Mouse (Mus musculus) liver, embryonic 12.5 days (tissue): Measurements from ENCODE around the gene Creb3l1. TPM values are rescaled to one million over a fixed set of nuclear protein-coding genes. Genes with fewer than 3 reads are reported as not detected.
A peak's percentile ranks its signal among the peaks of the same experiment; 100 is the strongest.

Experiments used
- ATAC-seq: fragments of 200-750 bp; cut with Nextera tagmentation; 2 replicates; pipeline ENCODE4 v1.8.0; 2017; ENCODE audit warnings: moderate number of reproducible peaks, mild to moderate bottlenecking, moderate library complexity
- H3K27ac ChIP-seq: fragments of 300-500 bp; sonication (generic); 2 replicates; pipeline ENCODE4 v1.5.1; 2016; ENCODE audit warnings: mild to moderate bottlenecking
- H3K27me3 ChIP-seq: fragments of 300-500 bp; sonication (generic); replicated peaks from 2 replicates; pipeline ENCODE4 v1.6.1; 2016; ENCODE audit warnings: mild to moderate bottlenecking, moderate library complexity
- H3K36me3 ChIP-seq: fragments of 300-500 bp; sonication (generic); 2 replicates; pipeline ENCODE4 v1.6.1; 2016; ENCODE audit warnings: mild to moderate bottlenecking, moderate library complexity
- H3K4me1 ChIP-seq: fragments of 300-500 bp; sonication (generic); 2 replicates; pipeline ENCODE4 v1.6.1; 2016
- H3K4me2 ChIP-seq: fragments of 300-500 bp; sonication (generic); 2 replicates; pipeline ENCODE4 v1.6.1; 2016; ENCODE audit warnings: mild to moderate bottlenecking, moderate library complexity
- H3K4me3 ChIP-seq: fragments of 300-500 bp; sonication (generic); 2 replicates; pipeline ENCODE4 v1.5.1; 2016; ENCODE audit warnings: mild to moderate bottlenecking, moderate library complexity
- H3K9ac ChIP-seq: fragments of 300-500 bp; sonication (generic); 2 replicates; pipeline ENCODE4 v1.6.1; 2016; ENCODE audit warnings: mild to moderate bottlenecking, moderate library complexity
- H3K9me3 ChIP-seq: fragments of 300-500 bp; sonication (generic); replicated peaks from 2 replicates; pipeline ENCODE4 v1.6.1; 2016; ENCODE audit warnings: mild to moderate bottlenecking, moderate library complexity
- WGBS: fragments of 180-500 bp; shearing (Covaris S2); methylation state at CpG from one replicate; pipeline ENCODE4 v1.1.7; 2016; ENCODE audit not compliant: insufficient replicate concordance; 5-methylcytosine and 5-hydroxymethylcytosine counted together
- polyA plus RNA-seq: library from polyadenylated mRNA; unstranded; fragments of >200 nt; fragmentation: Nextera tagmentation; extraction: Ambion mirVana; gene quantifications from 2 replicates; pipeline ENCODE4 v1.2.1, GENCODE M21; 2016

Creb3l1 gene
- polyA plus RNA-seq, 1 experiment from 2014 or later = 1.9 TPM

GRCm38 (mm10) chr2:91958701-91959457, 65.4 kb downstream of the Creb3l1 start:
- Histone ChIP-seq H3K4me2 (peak overlapping the region; percentile 28; the same call in 1 of the 2 replicates), H3K27ac (peak overlapping the region; percentile 37), H3K4me1 (peaks cover 94% of the 10 kb centered on the region), H3K36me3 (peaks cover 22% of the 10 kb centered on the region), H3K9me3 (no peaks in the 10 kb centered on the region), H3K4me3 (no peak overlapping the region), H3K27me3 (no peaks in the 10 kb centered on the region), H3K9ac (peak overlapping the region; percentile 37)
- ATAC-seq = no peak
- WGBS = 42% methylated on average over 10 of the region's 10 CpGs

- peak overlapping the region; percentile 8; the same call in 1 of the 2 replicates for H3K9ac ChIP-seq
- H3K9me3 ChIP-seq = no peaks in the 10 kb centered on the region
- no peak for ATAC-seq
- no peaks in the 10 kb centered on the region for H3K27me3 ChIP-seq
- H3K27ac ChIP-seq = no peak overlapping the region
- peak overlapping the region; percentile 51; the same call in 1 of the 2 replicates for H3K4me2 ChIP-seq
- peaks cover 100% of the 10 kb centered on the region for H3K4me1 ChIP-seq
- H3K36me3 ChIP-seq = peaks cover 22% of the 10 kb centered on the region
- H3K4me3 ChIP-seq = no peak overlapping the region
- 82% methylated on average over 8 of the region's 8 CpGs for WGBS
These were observed 66.3 kb downstream of the Creb3l1 start for GRCm38 (mm10) chr2:91958049-91958448.

DNA sequence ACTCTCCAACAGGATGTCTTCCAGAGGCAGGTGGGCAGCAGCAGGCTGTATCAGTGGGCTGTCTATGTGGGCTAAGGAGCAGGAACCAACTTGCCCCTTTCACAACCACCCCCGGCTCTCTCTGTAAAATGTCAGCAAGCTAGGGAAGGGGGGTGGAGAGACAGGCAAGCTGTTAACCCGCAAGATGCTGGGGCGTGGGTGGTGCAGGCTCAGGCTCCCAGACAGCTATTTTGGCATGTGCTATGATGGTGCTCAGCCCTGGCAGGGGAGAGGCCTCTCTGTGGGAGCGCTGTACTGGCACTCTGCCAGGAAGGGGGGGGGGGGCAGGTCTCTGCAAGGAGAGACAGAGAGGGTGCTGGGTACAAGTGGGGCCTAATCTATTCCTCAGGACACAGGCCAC, 67.2 kb downstream of the Creb3l1 start:
- peaks cover 98% of the 10 kb centered on the region for H3K4me1 ChIP-seq
- peak overlapping the region; percentile 51 for H3K4me2 ChIP-seq
- H3K27ac ChIP-seq = peak overlapping the region; percentile 77
- no peaks in the 10 kb centered on the region for H3K27me3 ChIP-seq
- 20% methylated on average over 4 of the region's 4 CpGs for WGBS
- peaks cover 22% of the 10 kb centered on the region for H3K36me3 ChIP-seq
- peak; percentile 50 for ATAC-seq
- no peak overlapping the region for H3K4me3 ChIP-seq
- peak overlapping the region; percentile 35 for H3K9ac ChIP-seq
- no peaks in the 10 kb centered on the region for H3K9me3 ChIP-seq

- 73% methylated on average over 6 of the region's 6 CpGs for WGBS
- peaks cover 22% of the 10 kb centered on the region for H3K36me3 ChIP-seq
- no peaks in the 10 kb centered on the region for H3K9me3 ChIP-seq
- H3K27ac ChIP-seq = peak overlapping the region; percentile 57
- no peaks in the 10 kb centered on the region for H3K27me3 ChIP-seq
- no peak for ATAC-seq
- peak overlapping the region; percentile 43; the same call in 1 of the 2 replicates for H3K9ac ChIP-seq
- H3K4me1 ChIP-seq = peaks cover 98% of the 10 kb centered on the region
- H3K4me3 ChIP-seq = no peak overlapping the region
- H3K4me2 ChIP-seq = no peak overlapping the region
These were observed 68.4 kb downstream of the Creb3l1 start for GRCm38 (mm10) chr2:91955875-91956274.

- Histone ChIP-seq H3K9ac (no peak overlapping the region), H3K27ac (peak overlapping the region; percentile 57)
These were observed 69.1 kb downstream of the Creb3l1 start for GRCm38 (mm10) chr2:91955121-91955591.

GRCm38 (mm10) chr2:91953825-91954224, 70.5 kb downstream of the Creb3l1 start:
- H3K4me1 ChIP-seq = peaks cover 98% of the 10 kb centered on the region
- no peaks in the 10 kb centered on the region for H3K27me3 ChIP-seq
- ATAC-seq = no peak
- 42% methylated on average over 5 of the region's 5 CpGs for WGBS
- H3K27ac ChIP-seq = peak overlapping the region; percentile 61
- H3K4me2 ChIP-seq = no peak overlapping the region
- no peaks in the 10 kb centered on the region for H3K9me3 ChIP-seq
- peaks cover 3% of the 10 kb centered on the region; the same call in 1 of the 2 replicates for H3K36me3 ChIP-seq
- no peak overlapping the region for H3K4me3 ChIP-seq
- peak overlapping the region; percentile 4; the same call in 1 of the 2 replicates for H3K9ac ChIP-seq

More at GRCm38 (mm10) chr2:91955121-91955591, 69.1 kb downstream of the Creb3l1 start:
- Histone ChIP-seq H3K4me2 (no peak overlapping the region), H3K36me3 (peaks cover 16% of the 10 kb centered on the region), H3K4me3 (no peak overlapping the region), H3K9me3 (no peaks in the 10 kb centered on the region), H3K4me1 (peaks cover 98% of the 10 kb centered on the region), H3K27me3 (no peaks in the 10 kb centered on the region)
- WGBS = 90% methylated on average over 4 of the region's 4 CpGs
- no peak for ATAC-seq

- Histone ChIP-seq H3K9ac (peak overlapping the region; percentile 88), H3K4me3 (peak overlapping the region; percentile 63), H3K4me2 (peak overlapping the region; percentile 85), H3K9me3 (no peaks in the 10 kb centered on the region), H3K27me3 (no peaks in the 10 kb centered on the region), H3K36me3 (peaks cover 12% of the 10 kb centered on the region), H3K4me1 (peaks cover 98% of the 10 kb centered on the region), H3K27ac (peak overlapping the region; percentile 94)
- ATAC-seq = peak; percentile 75
- 7% methylated on average over 15 of the region's 15 CpGs for WGBS
These were observed 73.8 kb downstream of the Creb3l1 start for GRCm38 (mm10) chr2:91950275-91951085.

DNA sequence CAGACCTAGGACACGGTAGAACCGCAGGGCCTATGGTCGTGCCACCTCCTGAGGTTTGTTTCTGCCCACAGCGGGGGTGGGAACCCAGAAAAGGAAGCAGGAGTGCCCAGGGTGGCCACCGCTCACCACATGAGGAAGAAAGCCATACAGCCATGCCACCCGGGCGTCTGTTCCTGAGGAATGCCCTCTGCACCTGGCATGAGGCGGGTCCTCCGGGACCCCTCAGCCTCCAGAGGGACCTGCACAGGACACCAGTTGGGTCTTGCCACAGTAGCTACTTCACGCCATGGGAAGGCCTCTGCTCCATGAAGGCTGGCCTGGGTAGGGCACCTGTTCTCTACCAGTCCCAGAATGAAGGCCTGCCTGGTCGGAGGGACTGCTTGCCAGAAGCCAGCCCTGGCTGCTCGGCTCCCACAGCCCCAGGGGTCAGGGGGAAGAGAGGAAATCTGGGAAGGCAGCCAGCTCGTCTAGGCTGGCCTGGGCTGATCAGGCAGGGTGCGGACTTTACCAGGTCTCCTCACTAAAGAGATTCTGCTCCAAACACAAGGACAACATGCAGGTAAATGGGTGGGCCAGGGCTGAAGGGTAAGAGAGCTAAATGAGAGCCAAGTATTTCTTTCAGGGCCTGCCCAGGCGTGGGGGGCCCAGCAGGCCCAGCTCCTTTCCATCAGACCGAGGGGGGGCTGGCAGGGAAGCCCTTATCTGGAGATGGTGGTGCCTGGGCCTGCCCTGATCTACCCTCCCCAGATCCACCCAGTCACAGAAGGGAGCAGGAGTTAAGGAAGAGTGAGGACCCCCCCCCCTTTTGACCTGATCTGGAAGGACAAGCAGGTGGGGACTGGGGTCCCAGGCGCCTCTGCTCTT, 74.7 kb downstream of the Creb3l1 start:
- WGBS = 14% methylated on average over 17 of the region's 17 CpGs
- peak overlapping the region; percentile 94 for H3K27ac ChIP-seq
- H3K9me3 ChIP-seq = no peaks in the 10 kb centered on the region
- peak overlapping the region; percentile 88 for H3K9ac ChIP-seq
- peak; percentile 83 for ATAC-seq
- no peaks in the 10 kb centered on the region for H3K27me3 ChIP-seq
- peak overlapping the region; percentile 63 for H3K4me3 ChIP-seq
- peak overlapping the region; percentile 85 for H3K4me2 ChIP-seq
- peaks cover 98% of the 10 kb centered on the region for H3K4me1 ChIP-seq
- H3K36me3 ChIP-seq = peaks cover 20% of the 10 kb centered on the region

- ATAC-seq = peak; percentile 42; the same call in 1 of the 2 replicates
- H3K4me3 ChIP-seq = peak overlapping the region; percentile 63
- H3K9me3 ChIP-seq = no peaks in the 10 kb centered on the region
- H3K4me2 ChIP-seq = peak overlapping the region; percentile 85
- H3K36me3 ChIP-seq = peaks cover 24% of the 10 kb centered on the region
- 22% methylated on average over 3 of the region's 3 CpGs for WGBS
- H3K4me1 ChIP-seq = peaks cover 98% of the 10 kb centered on the region
- peak overlapping the region; percentile 88 for H3K9ac ChIP-seq
- peak overlapping the region; percentile 94 for H3K27ac ChIP-seq
- H3K27me3 ChIP-seq = no peaks in the 10 kb centered on the region
These were observed 75.5 kb downstream of the Creb3l1 start for GRCm38 (mm10) chr2:91948792-91949241.

- peak overlapping the region; percentile 85 for H3K4me2 ChIP-seq
- H3K27me3 ChIP-seq = no peaks in the 10 kb centered on the region
- no peaks in the 10 kb centered on the region for H3K9me3 ChIP-seq
- WGBS = 2% methylated on average over 6 of the region's 6 CpGs
- H3K4me1 ChIP-seq = peaks cover 95% of the 10 kb centered on the region
- peak overlapping the region; percentile 88 for H3K9ac ChIP-seq
- H3K4me3 ChIP-seq = peak overlapping the region; percentile 63
- peaks cover 31% of the 10 kb centered on the region for H3K36me3 ChIP-seq
- peak overlapping the region; percentile 94 for H3K27ac ChIP-seq
- peak; percentile 55 for ATAC-seq
These were observed 76.2 kb downstream of the Creb3l1 start for GRCm38 (mm10) chr2:91948151-91948509.
